Mouse (Mus musculus) spleen, adult 2 months (tissue): ENCODE measurements around the gene Pfdn4. TPM values are rescaled to one million over a fixed set of nuclear protein-coding genes. Genes with fewer than 3 reads are reported as not detected.

Source experiments
- DNase-seq, 2 experiments: peaks; one replicate each; pipeline versions ENCODE4 v3.0.0 to v3.0.0-alpha.2; 2012 to 2021; ENCODE audit warnings: low spot score in 2 of 2, low read depth in 1 of 2
- H3K27ac ChIP-seq: fragments of 200-500 bp; 2 replicates; pipeline ENCODE4 v1.5.1; 2012; ENCODE audit warnings: low read length, inconsistent platforms; ENCODE audit not compliant: insufficient read depth
- H3K27me3 ChIP-seq: fragments of 200-500 bp; 2 replicates; pipeline ENCODE4 v1.6.1; 2012; ENCODE audit warnings: mild to moderate bottlenecking, moderate library complexity, low read length, inconsistent platforms; ENCODE audit not compliant: control insufficient read depth, insufficient read depth
- H3K36me3 ChIP-seq: fragments of 200-500 bp; 2 replicates; pipeline ENCODE4 v1.6.1; 2012; ENCODE audit warnings: mild to moderate bottlenecking, low read length, inconsistent platforms; ENCODE audit not compliant: control insufficient read depth, insufficient read depth
- H3K4me1 ChIP-seq: fragments of 200-500 bp; 2 replicates; pipeline ENCODE4 v1.6.1; 2011; ENCODE audit warnings: inconsistent platforms; ENCODE audit not compliant: control insufficient read depth, insufficient read depth, insufficient read length
- H3K4me3 ChIP-seq: fragments of 200-500 bp; 2 replicates; pipeline ENCODE4 v1.5.1; 2011; ENCODE audit warnings: mild to moderate bottlenecking, inconsistent platforms; ENCODE audit not compliant: insufficient read depth, insufficient read length; ENCODE audit errors: extremely low read depth
- CTCF ChIP-seq: fragments of 200-500 bp; IDR thresholded peaks from 2 replicates; pipeline ENCODE4 v1.5.1; 2011; ENCODE audit warnings: mild to moderate bottlenecking, inconsistent platforms; ENCODE audit not compliant: insufficient read depth, insufficient read length, insufficient replicate concordance; ENCODE audit errors: extremely low read depth
- POLR2A ChIP-seq: fragments of 200-500 bp; IDR thresholded peaks from 2 replicates; pipeline ENCODE4 v1.6.1; 2011; ENCODE audit warnings: low read depth, low read length, inconsistent platforms
- WGBS: fragments of 180-500 bp; shearing (Covaris S2); methylation state at CpG from one replicate; pipeline ENCODE4 v1.1.7; 2018; 5-methylcytosine and 5-hydroxymethylcytosine counted together
- polyA plus RNA-seq: library from polyadenylated mRNA; depleted of rRNA; stranded (reverse); fragments of >200 nt; gene quantifications from 2 replicates; pipeline ENCODE4 v1.2.3, GENCODE M21; 2012

Pfdn4 gene
- polyA plus RNA-seq, 1 experiment = 3.0 TPM

GRCm38 (mm10) chr2:170534116-170534802, 38.0 kb downstream of the Pfdn4 start:
- no peak overlapping the region for H3K4me3 ChIP-seq
- H3K4me1 ChIP-seq = no peaks in the 10 kb centered on the region
- 17% methylated on average over 12 of the region's 12 CpGs for WGBS
- DNase-seq = no peak
- H3K27me3 ChIP-seq = no peaks in the 10 kb centered on the region
- H3K27ac ChIP-seq = no peak overlapping the region
- no peak for TF ChIP-seq CTCF
- no peak for TF ChIP-seq POLR2A
- no peaks in the 10 kb centered on the region for H3K36me3 ChIP-seq

- no peak for TF ChIP-seq POLR2A
- TF ChIP-seq CTCF = no peak
- Histone ChIP-seq H3K27ac (no peak overlapping the region), H3K36me3 (no peaks in the 10 kb centered on the region), H3K4me1 (no peaks in the 10 kb centered on the region), H3K4me3 (no peak overlapping the region), H3K27me3 (no peaks in the 10 kb centered on the region)
- DNase-seq = no peak
- WGBS = 88% methylated on average over 11 of the region's 11 CpGs
Observed at GRCm38 (mm10) chr2:170534803-170535174, 38.6 kb downstream of the Pfdn4 start.

- Histone ChIP-seq H3K27ac (no peak overlapping the region), H3K4me1 (no peaks in the 10 kb centered on the region), H3K27me3 (no peaks in the 10 kb centered on the region), H3K4me3 (no peak overlapping the region), H3K36me3 (no peaks in the 10 kb centered on the region)
- TF ChIP-seq POLR2A (no peak), CTCF (no peak)
- no peak for DNase-seq
Observed at GRCm38 (mm10) chr2:170535841-170536240, 39.6 kb downstream of the Pfdn4 start.

GRCm38 (mm10) chr2:170539211-170539610, 43.0 kb downstream of the Pfdn4 start:
- no peak overlapping the region for H3K27ac ChIP-seq
- no peak for DNase-seq
- H3K4me3 ChIP-seq = no peak overlapping the region
- no peak for TF ChIP-seq CTCF
- no peak for TF ChIP-seq POLR2A
- no peaks in the 10 kb centered on the region for H3K27me3 ChIP-seq
- 87% methylated on average over 9 of the region's 9 CpGs for WGBS
- no peaks in the 10 kb centered on the region for H3K4me1 ChIP-seq
- H3K36me3 ChIP-seq = no peaks in the 10 kb centered on the region

- H3K4me3 ChIP-seq = no peak overlapping the region
- H3K27ac ChIP-seq = no peak overlapping the region
- 88% methylated on average over 5 of the region's 5 CpGs for WGBS
- H3K27me3 ChIP-seq = no peaks in the 10 kb centered on the region
- DNase-seq = no peak
- H3K4me1 ChIP-seq = no peaks in the 10 kb centered on the region
- H3K36me3 ChIP-seq = no peaks in the 10 kb centered on the region
- TF ChIP-seq CTCF (no peak), POLR2A (no peak)
Observed at GRCm38 (mm10) chr2:170543625-170544024, 47.4 kb downstream of the Pfdn4 start.

GRCm38 (mm10) chr2:170544159-170544558, 47.9 kb downstream of the Pfdn4 start:
- no peak for DNase-seq
- no peak overlapping the region for H3K4me3 ChIP-seq
- H3K36me3 ChIP-seq = no peaks in the 10 kb centered on the region
- no peak overlapping the region for H3K27ac ChIP-seq
- H3K27me3 ChIP-seq = no peaks in the 10 kb centered on the region
- whole genome bisulfite sequencing = 37% methylated on average over 3 of the region's 3 CpGs
- H3K4me1 ChIP-seq = no peaks in the 10 kb centered on the region
- TF ChIP-seq CTCF (no peak), POLR2A (no peak)

- no peak for DNase-seq
- no peak for TF ChIP-seq POLR2A
- no peaks in the 10 kb centered on the region for H3K4me1 ChIP-seq
- 55% methylated on average over 7 of the region's 7 CpGs for WGBS
- H3K4me3 ChIP-seq = no peak overlapping the region
- H3K36me3 ChIP-seq = no peaks in the 10 kb centered on the region
- H3K27ac ChIP-seq = no peak overlapping the region
- H3K27me3 ChIP-seq = no peaks in the 10 kb centered on the region
Observed at GRCm38 (mm10) chr2:170544950-170545349, 48.7 kb downstream of the Pfdn4 start.
